Mouse (Mus musculus) olfactory bulb, adult 2 months (tissue): ENCODE measurements around the gene Polr2h.

ENCODE experiments used
- CTCF ChIP-seq: fragments of 200-500 bp; IDR thresholded peaks from 2 replicates; pipeline ENCODE4 v1.5.1; 2012; ENCODE audit warnings: low read depth, mild to moderate bottlenecking, low read length, moderate library complexity; ENCODE audit not compliant: insufficient read depth
- POLR2A ChIP-seq: fragments of 200-500 bp; IDR thresholded peaks from 2 replicates; pipeline ENCODE4 v1.6.1; 2012; ENCODE audit warnings: mild to moderate bottlenecking, low read depth, low read length, moderate library complexity; ENCODE audit not compliant: insufficient read depth

DNA sequence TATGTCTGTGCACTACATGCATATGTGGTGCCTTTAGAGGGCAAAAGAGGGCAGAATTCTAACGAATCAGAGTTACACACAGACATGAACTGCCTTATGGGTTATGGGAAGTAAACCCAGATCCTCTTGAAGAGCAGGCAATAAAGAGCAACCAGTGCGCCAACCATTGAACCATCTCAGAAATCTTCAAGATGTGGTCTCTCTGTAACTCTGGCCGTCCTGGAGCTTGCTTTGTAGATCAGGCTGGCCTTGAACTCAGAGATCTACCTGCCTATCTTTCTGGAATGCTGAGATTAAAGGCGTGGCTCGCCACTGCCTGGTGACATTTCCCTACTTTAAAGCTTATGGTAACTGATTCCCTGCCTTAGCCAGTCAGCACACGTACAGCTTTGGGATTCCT lies 45.6 kb upstream of the Polr2h start:
- TF ChIP-seq CTCF (no peak), POLR2A (no peak)
